Mouse (Mus musculus): ENCODE measurements around the gene Cmss1. TPM values are rescaled to one million over a fixed set of nuclear protein-coding genes. Genes with fewer than 3 reads are reported as not detected.

Gene Cmss1
- polyA plus RNA-seq, 1 experiment from 2014 or later = 67.9 TPM

DNA sequence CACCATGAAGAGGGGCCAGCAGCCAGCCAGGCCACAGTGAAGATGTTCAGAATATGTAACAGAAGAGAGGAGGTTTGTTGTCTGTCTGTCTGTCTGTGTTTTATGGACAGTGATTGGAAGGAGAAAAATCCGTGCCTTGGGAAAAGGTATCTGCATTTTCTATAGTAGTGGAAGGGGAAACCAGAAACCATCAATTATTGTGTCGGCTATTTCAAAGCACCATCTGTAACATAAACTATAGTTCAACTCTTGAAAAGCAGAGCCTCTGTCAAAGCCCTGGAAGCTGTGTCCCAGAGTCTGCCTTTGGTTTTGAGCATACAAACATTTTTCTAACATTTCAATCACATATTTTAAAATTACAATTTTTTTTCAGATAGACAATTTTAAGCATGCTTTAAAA, 55.8 kb downstream of the Cmss1 start:
- Histone ChIP-seq H3K36me3 (ENCODE audit: insufficient read depth) (no peaks in the 10 kb centered on the region; the same call in 1 of the 2 replicates), H3K27me3 (ENCODE audit: insufficient read depth, low read length) (no peaks in the 10 kb centered on the region), H3K4me3 (ENCODE audit: low read depth, low read length) (peak overlapping the region; percentile 33), H3K27ac (ENCODE audit: low read depth) (no peak overlapping the region), H3K4me1 (ENCODE audit: insufficient read depth) (peaks cover 12% of the 10 kb centered on the region), H3K9ac (peak overlapping the region; percentile 22; the same call in 1 of the 2 replicates), H3K9me3 (ENCODE audit: low read depth, low read length) (no peaks in the 10 kb centered on the region), H3K4me2 (peak overlapping the region; percentile 56)
- no peak for ATAC-seq (ENCODE audit: insufficient read depth)
- peak; percentile 47 for DNase-seq
- 27% methylated on average over 2 of the region's 2 CpGs for WGBS
- no peak for TF ChIP-seq CTCF (IDR thresholded peaks at IDR 0.05; ENCODE audit: low read depth)

DNA sequence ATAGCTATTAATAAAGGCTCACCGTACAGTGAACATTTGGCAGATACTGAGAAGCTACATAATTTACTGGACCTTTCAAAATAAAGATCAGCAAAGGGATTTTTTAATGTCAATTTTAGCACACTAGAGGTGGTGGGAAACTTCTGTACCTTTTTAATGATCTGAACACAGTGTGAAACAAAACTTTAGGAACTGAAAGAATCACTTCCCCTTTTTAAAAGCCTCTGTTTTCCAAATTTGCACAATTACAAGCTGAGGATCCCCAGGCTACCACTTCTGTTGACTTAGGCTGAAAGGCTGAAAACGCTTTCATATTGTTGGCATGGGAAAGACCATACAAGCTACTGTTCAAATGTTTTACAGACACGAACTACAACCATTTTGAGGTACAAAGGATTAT, 56.6 kb downstream of the Cmss1 start:
- no peaks in the 10 kb centered on the region for H3K9me3 ChIP-seq (ENCODE audit: low read depth, low read length)
- peaks cover 12% of the 10 kb centered on the region for H3K4me1 ChIP-seq (ENCODE audit: insufficient read depth)
- peak overlapping the region; percentile 93 for H3K9ac ChIP-seq
- peak overlapping the region; percentile 74 for H3K4me3 ChIP-seq (ENCODE audit: low read depth, low read length)
- DNase-seq (peak; percentile 43), ATAC-seq (ENCODE audit: insufficient read depth) (no peak)
- peak overlapping the region; percentile 85 for H3K4me2 ChIP-seq
- TF ChIP-seq CTCF (IDR thresholded peaks at IDR 0.05; ENCODE audit: low read depth) = no peak
- no peaks in the 10 kb centered on the region for H3K27me3 ChIP-seq (ENCODE audit: insufficient read depth, low read length)
- peak overlapping the region; percentile 36 for H3K27ac ChIP-seq (ENCODE audit: low read depth)
- H3K36me3 ChIP-seq (ENCODE audit: insufficient read depth) = no peaks in the 10 kb centered on the region; the same call in 1 of the 2 replicates
- WGBS = 37% methylated on average over 3 of the region's 3 CpGs

DNA sequence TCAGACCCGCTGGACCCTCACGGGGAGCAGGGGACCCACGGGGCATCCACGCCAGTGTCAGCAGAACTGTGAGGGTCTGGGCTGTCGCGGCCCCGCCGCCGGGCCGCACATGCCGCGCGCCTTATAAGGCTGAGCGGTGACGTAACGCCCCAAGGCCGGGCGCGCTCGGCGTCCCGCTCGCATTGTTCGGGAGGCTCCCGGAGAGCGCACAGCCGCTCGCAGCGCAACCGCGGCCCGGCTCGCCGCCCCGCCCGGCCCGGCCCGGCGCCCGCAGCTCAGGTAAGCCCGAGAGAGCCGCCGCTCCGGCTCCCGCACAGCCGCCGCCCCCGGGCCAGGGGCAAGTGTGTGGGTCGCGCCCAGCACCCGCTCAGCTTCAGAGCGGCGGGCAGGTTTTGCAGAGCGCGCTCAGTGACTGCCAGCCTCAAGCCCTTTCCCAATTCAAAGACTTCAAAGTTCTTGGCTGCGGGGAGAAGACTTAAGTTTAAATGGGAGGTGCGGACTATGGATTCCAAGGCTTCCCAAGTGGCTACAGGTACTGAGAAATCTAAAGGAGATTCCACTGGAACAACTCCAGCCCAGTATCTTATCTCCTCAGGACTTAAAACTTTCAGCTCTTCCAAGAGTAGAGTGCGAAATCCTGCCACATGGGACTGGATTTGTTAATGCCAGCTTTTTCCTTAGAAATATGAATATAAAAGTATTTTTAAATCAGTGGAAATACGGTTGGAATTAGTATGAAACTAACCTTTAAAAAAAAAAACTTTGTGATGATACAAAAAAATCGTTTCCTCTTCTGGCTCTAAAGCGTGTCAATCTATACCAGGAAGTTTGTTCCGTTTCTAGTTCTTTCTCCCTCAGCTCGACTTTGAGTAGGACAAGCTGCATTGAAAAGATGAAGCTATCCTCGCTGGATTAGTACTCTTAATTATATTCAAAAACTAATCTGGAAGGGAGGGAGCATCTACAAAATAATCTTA, 57.3 kb downstream of the Cmss1 start:
- H3K27ac ChIP-seq (ENCODE audit: low read depth) = peak overlapping the region; percentile 80
- peak; percentile 98 for ATAC-seq (ENCODE audit: insufficient read depth)
- H3K9ac ChIP-seq = peak overlapping the region; percentile 93

DNA sequence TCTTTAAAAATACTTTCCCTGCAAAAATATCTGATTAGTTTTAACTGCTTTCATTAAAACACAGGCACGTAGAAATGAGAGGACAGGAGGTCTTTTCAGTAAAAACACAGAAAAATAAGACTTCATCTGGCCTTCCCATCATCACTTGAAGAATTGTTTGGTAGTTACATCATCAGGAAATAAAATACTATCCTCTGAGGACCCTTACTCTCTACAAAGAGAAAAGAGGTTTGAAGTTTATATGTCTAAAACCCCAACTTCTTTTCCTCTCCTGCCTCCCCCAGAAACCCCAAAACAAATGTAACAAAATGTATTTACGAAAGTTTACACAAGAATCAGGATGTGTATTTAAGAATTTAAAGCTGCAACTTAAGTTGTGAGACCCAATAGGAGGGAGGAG, 58.1 kb downstream of the Cmss1 start:
- H3K9me3 ChIP-seq (ENCODE audit: low read depth, low read length) = no peaks in the 10 kb centered on the region
- no peaks in the 10 kb centered on the region for H3K27me3 ChIP-seq (ENCODE audit: insufficient read depth, low read length)
- H3K4me3 ChIP-seq (ENCODE audit: low read depth, low read length) = peak overlapping the region; percentile 74
- peak overlapping the region; percentile 85 for H3K4me2 ChIP-seq
- no peak for TF ChIP-seq CTCF (IDR thresholded peaks at IDR 0.05; ENCODE audit: low read depth)
- peak overlapping the region; percentile 93 for H3K9ac ChIP-seq
- WGBS = 36% methylated on average over 2 of the region's 2 CpGs
- 0 out of 2 replicates have a peak overlapping the region, but pooled peaks have one; percentile 80 for H3K27ac ChIP-seq (ENCODE audit: low read depth)
- DNase-seq = no peak
- peaks cover 4% of the 10 kb centered on the region for H3K4me1 ChIP-seq (ENCODE audit: insufficient read depth)
- no peak for ATAC-seq (ENCODE audit: insufficient read depth)
- H3K36me3 ChIP-seq (ENCODE audit: insufficient read depth) = no peaks in the 10 kb centered on the region; the same call in 1 of the 2 replicates

More for the DNA sequence above, 57.3 kb downstream of the Cmss1 start:
- Histone ChIP-seq H3K4me3 (ENCODE audit: low read depth, low read length) (peak overlapping the region; percentile 74), H3K9me3 (ENCODE audit: low read depth, low read length) (no peaks in the 10 kb centered on the region), H3K27me3 (ENCODE audit: insufficient read depth, low read length) (no peaks in the 10 kb centered on the region), H3K4me2 (peak overlapping the region; percentile 85), H3K4me1 (ENCODE audit: insufficient read depth) (peaks cover 8% of the 10 kb centered on the region), H3K36me3 (ENCODE audit: insufficient read depth) (no peaks in the 10 kb centered on the region; the same call in 1 of the 2 replicates)
- no peak for TF ChIP-seq CTCF (IDR thresholded peaks at IDR 0.05; ENCODE audit: low read depth)
- 2% methylated on average over 64 of the region's 64 CpGs for WGBS
- DNase-seq = peak; percentile 92

DNA sequence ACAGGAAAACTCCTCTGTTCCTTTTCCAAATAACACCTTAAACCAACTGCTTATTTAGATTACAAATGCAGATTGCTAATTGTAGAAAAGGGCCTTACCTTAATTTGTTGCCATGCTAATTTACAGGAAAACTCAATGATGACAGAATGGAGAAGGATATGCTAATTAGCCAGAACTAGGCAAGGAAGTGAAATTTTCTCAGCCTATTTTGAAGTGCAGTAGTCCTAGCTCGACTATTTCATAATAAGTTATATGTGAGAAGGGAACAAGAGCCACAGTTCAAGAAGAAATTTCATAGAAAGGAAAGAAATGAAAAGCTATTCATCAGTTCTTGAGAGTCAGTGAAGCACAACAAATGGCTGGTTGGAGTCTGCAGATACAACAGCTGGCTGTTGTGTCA, 60.3 kb downstream of the Cmss1 start:
- Histone ChIP-seq H3K4me3 (ENCODE audit: low read depth, low read length) (no peak overlapping the region), H3K9ac (no peak overlapping the region), H3K4me1 (ENCODE audit: insufficient read depth) (no peaks in the 10 kb centered on the region; the same call in 1 of the 2 replicates), H3K36me3 (ENCODE audit: insufficient read depth) (no peaks in the 10 kb centered on the region), H3K9me3 (ENCODE audit: low read depth, low read length) (no peaks in the 10 kb centered on the region), H3K4me2 (no peak overlapping the region), H3K27ac (ENCODE audit: low read depth) (no peak overlapping the region), H3K27me3 (ENCODE audit: insufficient read depth, low read length) (no peaks in the 10 kb centered on the region)
- no peak for DNase-seq
- WGBS = 62% methylated on average over 1 of the region's 1 CpGs
- TF ChIP-seq CTCF (IDR thresholded peaks at IDR 0.05; ENCODE audit: low read depth) = no peak
- no peak for ATAC-seq (ENCODE audit: insufficient read depth)

DNA sequence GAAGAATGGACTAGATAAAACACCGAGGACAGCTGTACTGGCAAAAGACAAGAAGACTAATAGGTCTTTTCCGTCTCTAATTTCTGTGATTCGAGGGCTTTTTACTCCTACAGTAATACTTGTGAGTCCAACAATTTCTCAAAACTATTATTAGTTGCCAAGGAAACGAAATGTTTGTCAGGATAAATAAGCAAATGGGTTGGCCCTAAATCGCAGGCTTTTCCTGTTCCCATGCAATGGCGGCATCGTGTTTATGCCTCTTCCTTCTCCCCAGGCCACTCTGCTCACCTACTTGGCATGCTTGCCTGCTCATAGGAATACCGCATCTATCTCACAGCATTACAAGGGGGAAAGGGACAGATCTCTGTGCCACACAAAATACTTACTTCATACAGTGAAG, 62.2 kb downstream of the Cmss1 start:
- H3K4me2 ChIP-seq = no peak overlapping the region
- DNase-seq = peak; percentile 59
- no peak for ATAC-seq (ENCODE audit: insufficient read depth)
- no peak overlapping the region for H3K9ac ChIP-seq
- H3K4me1 ChIP-seq (ENCODE audit: insufficient read depth) = no peaks in the 10 kb centered on the region
- TF ChIP-seq CTCF (IDR thresholded peaks at IDR 0.05; ENCODE audit: low read depth) = no peak
- H3K36me3 ChIP-seq (ENCODE audit: insufficient read depth) = no peaks in the 10 kb centered on the region
- WGBS = 31% methylated on average over 8 of the region's 8 CpGs
- no peak overlapping the region for H3K27ac ChIP-seq (ENCODE audit: low read depth)
- no peaks in the 10 kb centered on the region for H3K27me3 ChIP-seq (ENCODE audit: insufficient read depth, low read length)
- no peaks in the 10 kb centered on the region for H3K9me3 ChIP-seq (ENCODE audit: low read depth, low read length)
- no peak overlapping the region for H3K4me3 ChIP-seq (ENCODE audit: low read depth, low read length)

DNA sequence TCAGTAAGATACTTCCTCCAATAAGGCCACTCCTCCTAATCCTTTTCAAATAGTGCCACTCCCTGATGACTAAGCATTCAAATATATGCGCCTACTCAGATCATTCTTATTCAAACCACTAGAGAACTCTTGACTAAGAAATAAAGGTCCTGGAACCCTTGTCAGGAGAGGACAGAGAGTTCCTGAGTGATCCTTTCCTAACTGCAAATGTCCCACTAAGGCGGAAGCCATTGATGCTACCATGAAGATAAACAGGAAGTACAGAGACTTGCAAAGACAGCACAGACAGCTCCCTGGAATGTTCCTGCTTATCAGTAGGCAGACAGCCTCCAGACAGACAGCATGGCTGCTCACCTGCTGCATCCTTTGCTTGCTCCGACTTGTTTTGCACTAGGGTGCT, 63.4 kb downstream of the Cmss1 start:
- H3K27ac ChIP-seq (ENCODE audit: low read depth) = no peak overlapping the region
- no peak for DNase-seq
- no peak for TF ChIP-seq CTCF (IDR thresholded peaks at IDR 0.05; ENCODE audit: low read depth)
- H3K4me1 ChIP-seq (ENCODE audit: insufficient read depth) = no peaks in the 10 kb centered on the region
- H3K27me3 ChIP-seq (ENCODE audit: insufficient read depth, low read length) = no peaks in the 10 kb centered on the region
- no peaks in the 10 kb centered on the region for H3K9me3 ChIP-seq (ENCODE audit: low read depth, low read length)
- 79% methylated on average over 3 of the region's 3 CpGs for WGBS
- no peak overlapping the region for H3K4me2 ChIP-seq
- H3K9ac ChIP-seq = no peak overlapping the region
- no peak for ATAC-seq (ENCODE audit: insufficient read depth)
- no peak overlapping the region for H3K4me3 ChIP-seq (ENCODE audit: low read depth, low read length)
- no peaks in the 10 kb centered on the region for H3K36me3 ChIP-seq (ENCODE audit: insufficient read depth)
